Mouse (Mus musculus) neural tube, embryonic 13.5 days (tissue): ENCODE measurements around the gene Olfr1212. TPM values are rescaled to one million over a fixed set of nuclear protein-coding genes. Genes with fewer than 3 reads are reported as not detected.

Experiments
- ATAC-seq: fragments of 200-750 bp; cut with Nextera tagmentation; 2 replicates; pipeline ENCODE4 v1.8.0; 2017; ENCODE audit warnings: low read depth, mild to moderate bottlenecking, moderate TSS enrichment, moderate library complexity
- H3K27ac ChIP-seq: fragments of 300-500 bp; sonication (generic); replicated peaks from 2 replicates; pipeline ENCODE4 v1.5.1; 2015; ENCODE audit warnings: moderate library complexity, mild to moderate bottlenecking, inconsistent platforms
- H3K27me3 ChIP-seq: fragments of 300-500 bp; sonication (generic); 2 replicates; pipeline ENCODE4 v1.6.1; 2015; ENCODE audit warnings: mild to moderate bottlenecking, inconsistent platforms
- H3K36me3 ChIP-seq: fragments of 300-500 bp; sonication (generic); 2 replicates; pipeline ENCODE4 v1.6.1; 2015; ENCODE audit warnings: mild to moderate bottlenecking, inconsistent platforms
- H3K4me1 ChIP-seq: fragments of 300-500 bp; sonication (generic); replicated peaks from 2 replicates; pipeline ENCODE4 v1.6.1; 2015; ENCODE audit warnings: inconsistent platforms
- H3K4me2 ChIP-seq: fragments of 300-500 bp; sonication (generic); 2 replicates; pipeline ENCODE4 v1.6.1; 2015; ENCODE audit warnings: inconsistent platforms, mild to moderate bottlenecking, moderate library complexity
- H3K4me3 ChIP-seq: fragments of 300-500 bp; sonication (generic); 2 replicates; pipeline ENCODE4 v1.5.1; 2015; ENCODE audit warnings: mild to moderate bottlenecking, inconsistent platforms
- H3K9ac ChIP-seq: fragments of 300-500 bp; sonication (generic); 2 replicates; pipeline ENCODE4 v1.6.1; 2015; ENCODE audit warnings: moderate library complexity, mild to moderate bottlenecking, inconsistent platforms
- H3K9me3 ChIP-seq: fragments of 300-500 bp; sonication (generic); 2 replicates; pipeline ENCODE4 v1.6.1; 2016; ENCODE audit warnings: inconsistent platforms
- WGBS: fragments of 180-500 bp; shearing (Covaris S2); methylation state at CpG from one replicate; pipeline ENCODE4 v1.1.7; 2015; 5-methylcytosine and 5-hydroxymethylcytosine counted together
- polyA plus RNA-seq: library from polyadenylated mRNA; unstranded; fragments of >200 nt; fragmentation: Nextera tagmentation; extraction: Ambion mirVana; gene quantifications from 2 replicates; pipeline ENCODE4 v1.2.1, GENCODE M21; 2015

Gene Olfr1212
- polyA plus RNA-seq = not detected in 2 replicates

- no peak within 1 kb of the TSS for H3K4me2 ChIP-seq
- H3K27ac ChIP-seq = no peak within 1 kb of the TSS
- no peak for ATAC-seq
- no peak within 1 kb of the TSS for H3K9ac ChIP-seq
- no peaks in the 10 kb centered on the region for H3K36me3 ChIP-seq
- no peaks in the 10 kb centered on the region for H3K27me3 ChIP-seq
- no peaks in the 10 kb centered on the region for H3K4me1 ChIP-seq
- no peaks in the 10 kb centered on the region for H3K9me3 ChIP-seq
- H3K4me3 ChIP-seq = no peak within 1 kb of the TSS
Observed at GRCm38 (mm10) chr2:88953669-88954068, at the start of gene Olfr1212. Gene Olfr1212, plus strand, starts transcription at chr2:88953969.

GRCm38 (mm10) chr2:88915057-88915456 is 38.7 kb upstream of the Olfr1212 start, which contains the start of gene Olfr1209:
Gene Olfr1209, minus strand, starts transcription at chr2:88915157.
- Histone ChIP-seq H3K4me2 (no peak within 1 kb of the TSS), H3K4me1 (no peaks in the 10 kb centered on the region), H3K9me3 (no peaks in the 10 kb centered on the region), H3K9ac (no peak within 1 kb of the TSS), H3K27me3 (no peaks in the 10 kb centered on the region), H3K27ac (no peak within 1 kb of the TSS), H3K36me3 (no peaks in the 10 kb centered on the region), H3K4me3 (no peak within 1 kb of the TSS)
- WGBS = 90% methylated on average over 3 of the region's 3 CpGs
- ATAC-seq = no peak

- Histone ChIP-seq H3K36me3 (no peaks in the 10 kb centered on the region), H3K4me2 (no peak within 1 kb of the TSS)
Observed at GRCm38 (mm10) chr2:88938011-88938410, 15.8 kb upstream of the Olfr1212 start, which contains the start of gene Olfr1211. Gene Olfr1211, minus strand, starts transcription at chr2:88938111.

GRCm38 (mm10) chr2:88980181-88980580 is 26.4 kb downstream of the Olfr1212 start, which contains the start of gene Gm13762:
Gene Gm13762, minus strand, starts transcription at chr2:88980281.
- Histone ChIP-seq H3K4me3 (no peak within 1 kb of the TSS), H3K4me2 (no peak within 1 kb of the TSS), H3K27ac (no peak within 1 kb of the TSS), H3K9ac (no peak within 1 kb of the TSS), H3K27me3 (no peaks in the 10 kb centered on the region), H3K36me3 (no peaks in the 10 kb centered on the region), H3K4me1 (no peaks in the 10 kb centered on the region), H3K9me3 (no peaks in the 10 kb centered on the region)
- WGBS = 76% methylated on average over 1 of the region's 1 CpGs
- ATAC-seq = no peak

More at GRCm38 (mm10) chr2:88938011-88938410, 15.8 kb upstream of the Olfr1212 start, which contains the start of gene Olfr1211:
- Histone ChIP-seq H3K27ac (no peak within 1 kb of the TSS), H3K4me3 (no peak within 1 kb of the TSS), H3K27me3 (no peaks in the 10 kb centered on the region), H3K9me3 (no peaks in the 10 kb centered on the region), H3K9ac (no peak within 1 kb of the TSS), H3K4me1 (no peaks in the 10 kb centered on the region)
- WGBS = 88% methylated on average over 1 of the region's 1 CpGs
- no peak for ATAC-seq

GRCm38 (mm10) chr2:88992553-88992952 is 38.8 kb downstream of the Olfr1212 start, which contains the start of gene Olfr1214:
Gene Olfr1214, minus strand, starts transcription at chr2:88992653.
- no peaks in the 10 kb centered on the region for H3K36me3 ChIP-seq
- H3K4me1 ChIP-seq = no peaks in the 10 kb centered on the region
- 78% methylated on average over 1 of the region's 1 CpGs for WGBS
- no peak within 1 kb of the TSS for H3K27ac ChIP-seq
- ATAC-seq = no peak
- H3K4me2 ChIP-seq = no peak within 1 kb of the TSS
- no peak within 1 kb of the TSS for H3K4me3 ChIP-seq
- no peak within 1 kb of the TSS for H3K9ac ChIP-seq
- H3K27me3 ChIP-seq = no peaks in the 10 kb centered on the region
- H3K9me3 ChIP-seq = no peaks in the 10 kb centered on the region

GRCm38 (mm10) chr2:89006873-89007272 is 53.1 kb downstream of the Olfr1212 start, which contains the start of gene Olfr1215:
Gene Olfr1215, minus strand, starts transcription at chr2:89006973.
- H3K36me3 ChIP-seq = no peaks in the 10 kb centered on the region
- H3K4me2 ChIP-seq = no peak within 1 kb of the TSS
- H3K9me3 ChIP-seq = no peaks in the 10 kb centered on the region
- H3K27ac ChIP-seq = no peak within 1 kb of the TSS
- H3K27me3 ChIP-seq = no peaks in the 10 kb centered on the region
- no peak for ATAC-seq
- no peaks in the 10 kb centered on the region for H3K4me1 ChIP-seq
- no peak within 1 kb of the TSS for H3K4me3 ChIP-seq
- no peak within 1 kb of the TSS for H3K9ac ChIP-seq
- WGBS = 79% methylated on average over 2 of the region's 2 CpGs

Other genes starting within 250 kb of the Olfr1212 start
- not detected in 2 replicates for gene Olfr1196, start 249.4 kb upstream of the Olfr1212 start, polyA plus RNA-seq
- not detected in 2 replicates for gene Olfr1197, start 221.6 kb upstream of the Olfr1212 start, polyA plus RNA-seq
- gene Olfr1198, start 202.6 kb upstream of the Olfr1212 start, polyA plus RNA-seq = not detected in 2 replicates
- not detected in 2 replicates for gene Olfr1199, start 193.5 kb upstream of the Olfr1212 start, polyA plus RNA-seq
- gene Olfr1200, start 183.5 kb upstream of the Olfr1212 start, polyA plus RNA-seq = not detected in 2 replicates
- gene Olfr1201, start 160.9 kb upstream of the Olfr1212 start, polyA plus RNA-seq = not detected in 2 replicates
- gene Olfr1202, start 139.5 kb upstream of the Olfr1212 start, polyA plus RNA-seq = not detected in 2 replicates
- gene Olfr1205, start 124.2 kb upstream of the Olfr1212 start, polyA plus RNA-seq = not detected in 2 replicates
- gene Olfr1204, start 104.7 kb upstream of the Olfr1212 start, polyA plus RNA-seq = not detected in 2 replicates
- not detected in 2 replicates for gene Olfr1206, start 90.7 kb upstream of the Olfr1212 start, polyA plus RNA-seq
- not detected in 2 replicates for gene Olfr1208, start 51.7 kb upstream of the Olfr1212 start, polyA plus RNA-seq
- gene Olfr1209, start 38.8 kb upstream of the Olfr1212 start, polyA plus RNA-seq = not detected in 2 replicates
- gene Olfr1211, start 15.9 kb upstream of the Olfr1212 start, polyA plus RNA-seq = not detected in 2 replicates
- not detected in 2 replicates for gene Gm13762, start 26.3 kb downstream of the Olfr1212 start, polyA plus RNA-seq
- gene Olfr1214, start 38.7 kb downstream of the Olfr1212 start, polyA plus RNA-seq = not detected in 2 replicates
- gene Olfr1215, start 53.0 kb downstream of the Olfr1212 start, polyA plus RNA-seq = not detected in 2 replicates
- not detected in 2 replicates for gene Olfr1216, start 64.4 kb downstream of the Olfr1212 start, polyA plus RNA-seq
- not detected in 2 replicates for gene Olfr1217, start 78.1 kb downstream of the Olfr1212 start, polyA plus RNA-seq
- not detected in 2 replicates for gene Olfr1218, start 107.2 kb downstream of the Olfr1212 start, polyA plus RNA-seq
- gene Olfr1219, start 129.5 kb downstream of the Olfr1212 start, polyA plus RNA-seq = not detected in 2 replicates
- gene Olfr1220, start 152.9 kb downstream of the Olfr1212 start, polyA plus RNA-seq = not detected in 2 replicates
- not detected in 2 replicates for gene Olfr1221, start 163.3 kb downstream of the Olfr1212 start, polyA plus RNA-seq
- not detected in 2 replicates for gene Olfr1222, start 179.1 kb downstream of the Olfr1212 start, polyA plus RNA-seq
- not detected in 2 replicates for gene Olfr1223, start 197.6 kb downstream of the Olfr1212 start, polyA plus RNA-seq
- gene Olfr1224-ps1, start 210.1 kb downstream of the Olfr1212 start, polyA plus RNA-seq = not detected in 2 replicates
- not detected in 2 replicates for gene Olfr1225, start 220.7 kb downstream of the Olfr1212 start, polyA plus RNA-seq
- not detected in 2 replicates for gene Olfr1226, start 246.1 kb downstream of the Olfr1212 start, polyA plus RNA-seq